Mouse (Mus musculus) erythroblast, embryonic 14.5 days (primary cell): ENCODE measurements around the gene Sel1l3.

Source experiments
- GATA1 ChIP-seq: IDR thresholded peaks from 2 replicates; pipeline ENCODE4 v1.6.1; 2012; ENCODE audit warnings: low read length, inconsistent platforms, mixed read lengths
- TAL1 ChIP-seq: IDR thresholded peaks from 3 replicates; pipeline ENCODE4 v1.6.1; 2012; ENCODE audit warnings: low read length, inconsistent platforms, mixed read lengths

DNA sequence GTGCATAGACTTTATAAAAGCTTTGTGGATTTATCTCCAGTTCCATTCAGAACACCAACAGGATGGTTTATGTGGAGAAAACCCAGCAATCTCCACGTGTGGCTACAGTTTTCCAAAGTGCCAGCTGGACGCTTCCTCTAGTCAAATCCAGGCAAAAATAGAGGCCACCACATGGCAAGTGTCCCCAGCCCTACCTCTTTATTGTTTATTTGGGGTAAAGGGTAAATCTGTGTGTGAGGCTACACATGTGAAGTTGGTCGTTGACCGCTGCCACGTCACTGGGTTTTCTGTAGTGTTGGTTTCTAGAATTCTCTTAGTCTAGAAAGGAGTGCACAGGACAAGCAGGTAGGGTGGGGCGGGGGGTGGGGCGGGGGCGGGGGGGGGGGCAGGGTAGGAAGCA, 23.0 kb upstream of the Sel1l3 start:
- TF ChIP-seq TAL1 (no peak), GATA1 (no peak)
